15 mouse cellular contexts compared by ENCODE assay signal in the genomic region with DNA sequence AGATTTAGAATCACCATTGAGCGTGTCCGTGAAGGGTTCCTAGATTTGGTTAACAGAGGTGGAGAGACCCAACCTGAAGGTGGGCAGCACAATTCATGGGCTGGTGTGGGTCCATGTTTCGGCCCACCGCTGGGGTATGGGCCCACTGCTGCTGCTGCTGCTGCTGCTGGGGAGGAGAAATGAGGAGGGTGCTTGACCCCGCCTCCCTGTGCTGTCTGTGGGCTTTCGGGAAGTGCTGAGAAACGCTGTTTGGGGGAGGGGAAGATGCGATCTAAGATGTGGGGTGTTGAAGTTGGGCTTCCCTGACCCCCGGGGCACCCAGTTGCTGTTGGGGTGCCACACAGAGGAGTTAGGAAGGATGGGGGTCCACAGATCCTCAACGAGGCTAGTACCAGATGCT. TPM values are rescaled to one million over a fixed set of nuclear protein-coding genes. Genes with fewer than 3 reads are reported as not detected.
A peak's percentile ranks its signal among the peaks of the same experiment; 100 is the strongest.
DNase-seq lines count a peak whose midpoint lies in the region; ATAC-seq and TF ChIP-seq lines count a peak whose summit lies in the region.
"Had no signal": no experiment of that assay in that cellular context is flagged by ENCODE, and none has a peak within 500 bp of the region (broad histone marks: within the 10 kb centered on the region; RNA-seq: fewer than 3 reads in every experiment).

No protein-coding gene starts in this region.

- no peak for TF ChIP-seq POLR2A in heart, adult 2 months (IDR thresholded peaks at IDR 0.05; ENCODE audit: insufficient read depth, low read depth, low read length)

- H3K27me3 ChIP-seq in heart, embryonic 13.5 days (replicated peaks): peaks cover 48% of the 10 kb centered on the region
- peaks cover 3% of the 10 kb centered on the region for H3K27me3 ChIP-seq in heart, adult 2 months (ENCODE audit: control insufficient read depth, insufficient read depth, low read length)
- peaks cover 3% of the 10 kb centered on the region; the same call in 1 of the 2 replicates for H3K27me3 ChIP-seq in embryonic facial prominence, embryonic 14.5 days (replicated peaks; ENCODE audit: control insufficient read depth, insufficient read depth, low read length)

- no peak for ATAC-seq in heart, embryonic 13.5 days (ENCODE audit: extremely low read depth, insufficient number of reproducible peaks, low FRiP score, low TSS enrichment)
- no peak for ATAC-seq in embryonic facial prominence, embryonic 14.5 days (ENCODE audit: low read depth)
- ATAC-seq in megakaryocyte, adult 5-6 weeks (ENCODE audit: poor library complexity, severe bottlenecking): peak; percentile 83

- H3K4me1 ChIP-seq in heart, embryonic 13.5 days: no peaks in the 10 kb centered on the region
- no peaks in the 10 kb centered on the region for H3K4me1 ChIP-seq in heart, adult 2 months (ENCODE audit: control insufficient read depth, insufficient read depth, low read length)
- H3K4me1 ChIP-seq in embryonic facial prominence, embryonic 14.5 days (ENCODE audit: control insufficient read depth, insufficient read depth, low read length): no peaks in the 10 kb centered on the region

- whole genome bisulfite sequencing in heart, embryonic 13.5 days: 34% methylated on average over 10 of the region's 10 CpGs
- 39% methylated on average over 10 of the region's 10 CpGs for WGBS in heart, adult 2 months
- WGBS in embryonic facial prominence, embryonic 14.5 days: 38% methylated on average over 10 of the region's 10 CpGs

- no peak for TF ChIP-seq CTCF in heart, adult 2 months (IDR thresholded peaks at IDR 0.05)

- H3K79me2 ChIP-seq in heart, adult 2 months (replicated peaks; ENCODE audit: control insufficient read depth, insufficient read depth, low read length): no peaks in the 10 kb centered on the region

- H3K4me3 ChIP-seq in heart, embryonic 13.5 days: no peak overlapping the region
- no peak overlapping the region for H3K4me3 ChIP-seq in heart, adult 2 months
- H3K4me3 ChIP-seq in embryonic facial prominence, embryonic 14.5 days (ENCODE audit: low read depth, low read length): no peak overlapping the region
- H3K4me3 ChIP-seq: myocyte had no signal

- H3K9ac ChIP-seq in heart, embryonic 13.5 days: no peak overlapping the region
- H3K9ac ChIP-seq in heart, adult 2 months (ENCODE audit: low read depth, low read length): no peak overlapping the region
- no peak overlapping the region for H3K9ac ChIP-seq in embryonic facial prominence, embryonic 14.5 days (ENCODE audit: low read depth, low read length)
- H3K9ac ChIP-seq: liver, embryonic 14.5 days had no signal

- no peak for DNase-seq in heart, adult 2 months
- DNase-seq in retina, postnatal 1 day: peak; percentile 20
- DNase-seq in retina, embryonic 14.5 days (ENCODE audit: low spot score): no peak
- no peak for DNase-seq in embryonic facial prominence, embryonic 14.5 days (ENCODE audit: low spot score)
- DNase-seq in gastrocnemius, adult 8-10 months (ENCODE audit: low spot score in 2 of 2): no peak
- DNase-seq in yolk sac, embryonic 10.5 days (ENCODE audit: low spot score): no peak
- DNase-seq: cerebellum, postnatal 36 days; layer of hippocampus, adult 9-11 months had no signal

- H3K27ac ChIP-seq in heart, embryonic 13.5 days (replicated peaks): no peak overlapping the region
- no peak overlapping the region for H3K27ac ChIP-seq in heart, adult 2 months
- no peak overlapping the region for H3K27ac ChIP-seq in embryonic facial prominence, embryonic 14.5 days (replicated peaks; ENCODE audit: low read depth, low read length)
- H3K27ac ChIP-seq: liver, embryonic 14.5 days; macrophage had no signal

- no peaks in the 10 kb centered on the region for H3K36me3 ChIP-seq in heart, embryonic 13.5 days
- H3K36me3 ChIP-seq in heart, adult 2 months (ENCODE audit: control insufficient read depth, insufficient read depth, low read length): no peaks in the 10 kb centered on the region
- H3K36me3 ChIP-seq in embryonic facial prominence, embryonic 14.5 days (ENCODE audit: control insufficient read depth, insufficient read depth, low read length): no peaks in the 10 kb centered on the region

- no peak for TF ChIP-seq EP300 in heart, adult 2 months (IDR thresholded peaks at IDR 0.05; ENCODE audit: insufficient read depth, low read depth, low read length)

- intact Hi-C loops in heart, adult 2 months (cut with DNase I): no loop called here

- H3K9me3 ChIP-seq in heart, embryonic 13.5 days: no peaks in the 10 kb centered on the region
- no peaks in the 10 kb centered on the region for H3K9me3 ChIP-seq in embryonic facial prominence, embryonic 14.5 days (ENCODE audit: control insufficient read depth, low read length)

- H3K4me2 ChIP-seq in heart, embryonic 13.5 days: peak overlapping the region; percentile 47
- peak overlapping the region; percentile 38 for H3K4me2 ChIP-seq in embryonic facial prominence, embryonic 14.5 days (ENCODE audit: low read depth, low read length)

RNA-seq across cellular contexts. Expression of a gene that starts 10.9 kb away (rescaled TPM):
- polyA plus RNA-seq in heart, embryonic 13.5 days (2015; fragmentation: Nextera tagmentation; extraction: Ambion mirVana): 0.20 and 0.24 TPM in 2 replicates
- total RNA-seq in heart, adult 2 months (2021): under 1 TPM in 1 of 2 experiments, not detected in 1; 0.47 TPM
- 0.35 and 0.51 TPM in 2 replicates for polyA plus RNA-seq in heart, adult 2 months (2012; rRNA removed)
- polyA plus RNA-seq in embryonic facial prominence, embryonic 14.5 days (2014; fragmentation: Nextera tagmentation; extraction: Ambion mirVana): 4.1 and 9.0 TPM in 2 replicates
- total RNA-seq in megakaryocyte, adult 5-6 weeks (2015): 2.8 and 4.7 TPM in 2 replicates
- 4.1 and 5.9 TPM in 2 replicates for total RNA-seq in megakaryocyte, adult 5-6 weeks (2017)
- not detected for total RNA-seq in gastrocnemius, adult 8-10 months (2022)
- polyA plus RNA-seq: macrophage had no signal

RNA-seq across cellular contexts. Expression of a gene that starts 16.9 kb away (rescaled TPM):
- not detected in 2 replicates for polyA plus RNA-seq in heart, embryonic 13.5 days (2015; fragmentation: Nextera tagmentation; extraction: Ambion mirVana)
- total RNA-seq in heart, adult 2 months (2021): not detected
- polyA plus RNA-seq in heart, adult 2 months (2012; rRNA removed): 0.12 TPM in 1 of 2 replicates, not detected in the other
- 1.8 and 4.1 TPM in 2 replicates for polyA plus RNA-seq in embryonic facial prominence, embryonic 14.5 days (2014; fragmentation: Nextera tagmentation; extraction: Ambion mirVana)
- not detected in 2 replicates for total RNA-seq in megakaryocyte, adult 5-6 weeks (2015)
- not detected in 2 replicates for total RNA-seq in megakaryocyte, adult 5-6 weeks (2017)
- not detected for total RNA-seq in gastrocnemius, adult 8-10 months (2022)
- total RNA-seq: adrenal gland, adult 18-20 months had no signal
- polyA plus RNA-seq: liver, embryonic 14.5 days; macrophage; myocyte; small intestine, adult 2 months had no signal

RNA-seq across cellular contexts. Expression of a gene that starts 49.5 kb away (rescaled TPM):
- 13.1 and 15.7 TPM in 2 replicates for polyA plus RNA-seq in heart, embryonic 13.5 days (2015; fragmentation: Nextera tagmentation; extraction: Ambion mirVana)
- 10 to 100 TPM; 14.2 to 15.7 TPM for total RNA-seq in heart, adult 2 months (2021)
- polyA plus RNA-seq in heart, adult 2 months (2012; rRNA removed): 3.3 and 6.7 TPM in 2 replicates
- 21.3 and 22.2 TPM in 2 replicates for polyA plus RNA-seq in embryonic facial prominence, embryonic 14.5 days (2014; fragmentation: Nextera tagmentation; extraction: Ambion mirVana)
- 9.9 and 12.0 TPM in 2 replicates for total RNA-seq in megakaryocyte, adult 5-6 weeks (2015)
- total RNA-seq in megakaryocyte, adult 5-6 weeks (2017): 14.7 and 14.9 TPM in 2 replicates
- 10 to 100 TPM; 15.3 to 16.8 (median 16.3) TPM for total RNA-seq in gastrocnemius, adult 8-10 months (2022)

RNA-seq across cellular contexts. Expression of a gene that starts 49.5 kb away (rescaled TPM):
- 42.2 and 43.6 TPM in 2 replicates for polyA plus RNA-seq in heart, embryonic 13.5 days (2015; fragmentation: Nextera tagmentation; extraction: Ambion mirVana)
- total RNA-seq in heart, adult 2 months (2021): 10 to 100 TPM; 24.7 to 28.5 TPM
- 5.5 and 12.5 TPM in 2 replicates for polyA plus RNA-seq in heart, adult 2 months (2012; rRNA removed)
- polyA plus RNA-seq in embryonic facial prominence, embryonic 14.5 days (2014; fragmentation: Nextera tagmentation; extraction: Ambion mirVana): 56.6 and 63.6 TPM in 2 replicates
- 46.6 and 47.3 TPM in 2 replicates for total RNA-seq in megakaryocyte, adult 5-6 weeks (2015)
- 47.5 and 51.9 TPM in 2 replicates for total RNA-seq in megakaryocyte, adult 5-6 weeks (2017)
- total RNA-seq in gastrocnemius, adult 8-10 months (2022): 10 to 100 TPM; 27.2 to 32.1 (median 28.2) TPM

RNA-seq across cellular contexts. Expression of a gene that starts 58.2 kb away (rescaled TPM):
- not detected in 2 replicates for polyA plus RNA-seq in heart, embryonic 13.5 days (2015; fragmentation: Nextera tagmentation; extraction: Ambion mirVana)
- total RNA-seq in heart, adult 2 months (2021): not detected
- 0.14 TPM in 1 of 2 replicates, not detected in the other for polyA plus RNA-seq in heart, adult 2 months (2012; rRNA removed)
- polyA plus RNA-seq in embryonic facial prominence, embryonic 14.5 days (2014; fragmentation: Nextera tagmentation; extraction: Ambion mirVana): 0.46 and 2.0 TPM in 2 replicates
- total RNA-seq in megakaryocyte, adult 5-6 weeks (2015): not detected in 2 replicates
- total RNA-seq in megakaryocyte, adult 5-6 weeks (2017): not detected in 2 replicates
- not detected for total RNA-seq in gastrocnemius, adult 8-10 months (2022)
- total RNA-seq: adrenal gland, adult 18-20 months had no signal
- polyA plus RNA-seq: macrophage; myocyte; small intestine, adult 2 months had no signal
